In genomic region chr7:88482110-88482619, GRCm38 (mm10) we compare ENCODE assay signal across 23 mouse cellular contexts. TPM values are rescaled to one million over a fixed set of nuclear protein-coding genes. Genes with fewer than 3 reads are reported as not detected.
A peak's percentile ranks its signal among the peaks of the same experiment; 100 is the strongest.
DNase-seq lines count a peak whose midpoint lies in the region; ATAC-seq and TF ChIP-seq lines count a peak whose summit lies in the region.
"Had no signal": no experiment of that assay in that cellular context is flagged by ENCODE, and none has a peak within 500 bp of the region (broad histone marks: within the 10 kb centered on the region; RNA-seq: fewer than 3 reads in every experiment).

No protein-coding gene starts in this region.

- TF ChIP-seq RAD21 in MEL (IDR thresholded peaks at IDR 0.05; ENCODE audit: low read depth, low read length): no peak

- peak; percentile 71 to 87 for TF ChIP-seq EP300 in MEL (IDR thresholded peaks at IDR 0.05; ENCODE audit: low read depth in 1 of 2, low read length in 2 of 2)

- H3K27ac ChIP-seq in liver, embryonic 13.5 days: no peak overlapping the region
- H3K27ac ChIP-seq in liver, embryonic 11.5 days (ENCODE audit: low read depth, low read length): no peak overlapping the region
- H3K27ac ChIP-seq in MEL (ENCODE audit: control insufficient read depth, low read depth, low read length): peak overlapping the region; percentile 91
- H3K27ac ChIP-seq in liver, embryonic 15.5 days (replicated peaks): no peak overlapping the region
- H3K27ac ChIP-seq: forebrain, embryonic 15.5 days; hindbrain, embryonic 15.5 days; kidney, postnatal 0 days; limb, embryonic 15.5 days; midbrain, embryonic 12.5 days had no signal

- ATAC-seq in liver, embryonic 13.5 days (ENCODE audit: low read depth): no peak
- no peak; the same call in 1 of the 2 replicates for ATAC-seq in liver, embryonic 11.5 days (replicated peaks; ENCODE audit: low FRiP score)
- ATAC-seq in liver, embryonic 15.5 days (ENCODE audit: insufficient read depth): no peak
- 0 out of 2 replicates have a peak, but pooled peaks have one; percentile 11 for ATAC-seq in monocyte, adult 5-6 weeks (replicated peaks; ENCODE audit: insufficient number of reproducible peaks, low FRiP score, low TSS enrichment, poor library complexity, severe bottlenecking)
- ATAC-seq: activated CD4-positive, CD25-positive, alpha-beta regulatory T cell, adult 4 months; forebrain, embryonic 15.5 days; intestine, embryonic 16.5 days; Patski had no signal

- H3K9ac ChIP-seq in liver, embryonic 13.5 days: no peak overlapping the region
- H3K9ac ChIP-seq in liver, embryonic 11.5 days (ENCODE audit: low read depth, low read length): no peak overlapping the region
- H3K9ac ChIP-seq in MEL (ENCODE audit: control insufficient read depth, low read depth, low read length, poor library complexity, severe bottlenecking): peak overlapping the region; percentile 67
- H3K9ac ChIP-seq in liver, embryonic 15.5 days: no peak overlapping the region
- H3K9ac ChIP-seq: forebrain, embryonic 15.5 days; heart, embryonic 12.5 days; hindbrain, embryonic 15.5 days; limb, embryonic 15.5 days; midbrain, embryonic 12.5 days had no signal

- no peaks in the 10 kb centered on the region for H3K4me1 ChIP-seq in liver, embryonic 13.5 days (replicated peaks)
- H3K4me1 ChIP-seq in liver, embryonic 11.5 days (replicated peaks; ENCODE audit: control insufficient read depth, insufficient read depth, low read length): no peaks in the 10 kb centered on the region
- peaks cover 0 to 11% of the 10 kb centered on the region in 2 experiments; a peak in 2 of 4 replicates for H3K4me1 ChIP-seq in MEL (ENCODE audit: control insufficient read depth in 1 of 2, insufficient read depth in 2 of 2, low read length in 2 of 2)
- no peaks in the 10 kb centered on the region for H3K4me1 ChIP-seq in liver, embryonic 15.5 days (replicated peaks)
- H3K4me1 ChIP-seq: forebrain, embryonic 15.5 days; heart, embryonic 12.5 days; hindbrain, embryonic 15.5 days; limb, embryonic 15.5 days; midbrain, embryonic 12.5 days had no signal

- no peak for TF ChIP-seq POLR2A in MEL (IDR thresholded peaks at IDR 0.05; ENCODE audit: control insufficient read depth in 1 of 2, insufficient read depth in 1 of 2, low read depth in 1 of 2, low read length in 2 of 2, poor library complexity in 1 of 2)

- H3K4me2 ChIP-seq in liver, embryonic 13.5 days: peak overlapping the region; percentile 29; the same call in 1 of the 2 replicates
- H3K4me2 ChIP-seq in liver, embryonic 11.5 days: no peak overlapping the region
- peak overlapping the region; percentile 27; the same call in 1 of the 2 replicates for H3K4me2 ChIP-seq in liver, embryonic 15.5 days
- H3K4me2 ChIP-seq: forebrain, embryonic 15.5 days; heart, embryonic 12.5 days; hindbrain, embryonic 15.5 days; limb, embryonic 15.5 days; midbrain, embryonic 12.5 days had no signal

- 0 out of 2 replicates have a peak overlapping the region, but pooled peaks have one; percentile 10 for H3K4me3 ChIP-seq in liver, embryonic 13.5 days (replicated peaks)
- no peak overlapping the region for H3K4me3 ChIP-seq in liver, embryonic 11.5 days (ENCODE audit: low read depth, low read length)
- H3K4me3 ChIP-seq in MEL (ENCODE audit: control insufficient read depth in 1 of 2, insufficient read depth in 1 of 2, low read depth in 2 of 2, low read length in 2 of 2): peak overlapping the region; percentile 67 to 71
- no peak overlapping the region for H3K4me3 ChIP-seq in liver, embryonic 15.5 days (replicated peaks)
- H3K4me3 ChIP-seq: erythroblast, embryonic 14.5 days; forebrain, embryonic 15.5 days; heart, embryonic 12.5 days; hindbrain, embryonic 15.5 days; limb, embryonic 15.5 days; midbrain, embryonic 12.5 days had no signal

- no peaks in the 10 kb centered on the region for H3K36me3 ChIP-seq in liver, embryonic 13.5 days
- no peaks in the 10 kb centered on the region for H3K36me3 ChIP-seq in liver, embryonic 11.5 days (ENCODE audit: control insufficient read depth, insufficient read depth, low read length)
- H3K36me3 ChIP-seq in MEL (ENCODE audit: control insufficient read depth in 1 of 2, insufficient read depth in 2 of 2, low read length in 2 of 2): peaks cover 0 to 5% of the 10 kb centered on the region in 2 experiments; a peak in 2 of 4 replicates
- H3K36me3 ChIP-seq in liver, embryonic 15.5 days (replicated peaks): no peaks in the 10 kb centered on the region
- H3K36me3 ChIP-seq: forebrain, embryonic 15.5 days; heart, embryonic 12.5 days; hindbrain, embryonic 15.5 days; limb, embryonic 15.5 days; midbrain, embryonic 12.5 days had no signal

- H3K27me3 ChIP-seq in liver, embryonic 13.5 days: no peaks in the 10 kb centered on the region
- no peaks in the 10 kb centered on the region for H3K27me3 ChIP-seq in liver, embryonic 11.5 days (replicated peaks; ENCODE audit: control insufficient read depth, insufficient read depth, low read length)
- no peaks in the 10 kb centered on the region for H3K27me3 ChIP-seq in MEL (ENCODE audit: control insufficient read depth in 1 of 2, insufficient read depth in 2 of 2, low read length in 2 of 2)
- no peaks in the 10 kb centered on the region for H3K27me3 ChIP-seq in liver, embryonic 15.5 days
- H3K27me3 ChIP-seq: forebrain, embryonic 15.5 days; heart, embryonic 12.5 days; hindbrain, embryonic 15.5 days; limb, embryonic 15.5 days; midbrain, embryonic 12.5 days; Patski had no signal

- no peak for DNase-seq in liver, embryonic 13.5 days
- DNase-seq in liver, embryonic 11.5 days (ENCODE audit: low spot score): no peak
- DNase-seq in MEL (ENCODE audit: low read depth, low spot score): peak; percentile 85
- DNase-seq in ovary, postnatal 36 days (ENCODE audit: low spot score): no peak
- DNase-seq in right cerebral cortex, postnatal 14 days: no peak
- DNase-seq in embryo, embryonic 9.5 days (ENCODE audit: extremely low spot score): no peak
- DNase-seq: adrenal gland, postnatal 36 days; cerebellum, adult 9-11 months; layer of hippocampus, postnatal 36 days; right cerebral cortex, adult 18-20 months; spleen, adult 18-20 months had no signal

- WGBS in liver, embryonic 13.5 days (ENCODE audit: insufficient replicate concordance): 27% methylated on average over 7 of the region's 7 CpGs
- WGBS in liver, embryonic 11.5 days: 64% methylated on average over 7 of the region's 7 CpGs
- WGBS in liver, embryonic 15.5 days (ENCODE audit: insufficient replicate concordance): 25% methylated on average over 7 of the region's 7 CpGs

- no peaks in the 10 kb centered on the region; the same call in 1 of the 2 replicates for H3K79me2 ChIP-seq in MEL (ENCODE audit: control insufficient read depth, insufficient read depth, low read length, poor library complexity)

- H3K9me3 ChIP-seq in liver, embryonic 13.5 days (replicated peaks): no peaks in the 10 kb centered on the region
- H3K9me3 ChIP-seq in liver, embryonic 11.5 days (ENCODE audit: control insufficient read depth, low read length): no peaks in the 10 kb centered on the region
- H3K9me3 ChIP-seq in MEL (replicated peaks; ENCODE audit: insufficient read depth, low read length): no peaks in the 10 kb centered on the region
- no peaks in the 10 kb centered on the region for H3K9me3 ChIP-seq in liver, embryonic 15.5 days (replicated peaks)
- H3K9me3 ChIP-seq: forebrain, embryonic 15.5 days; heart, embryonic 12.5 days; hindbrain, embryonic 15.5 days; limb, embryonic 15.5 days; midbrain, embryonic 12.5 days had no signal

- TF ChIP-seq CTCF in MEL (IDR thresholded peaks at IDR 0.05 in 2 of 3, conservative IDR thresholded peaks at IDR 0.05 in 1 of 3; ENCODE audit: control insufficient read depth in 1 of 3, insufficient read depth in 1 of 3, low read depth in 2 of 3, low read length in 3 of 3, poor library complexity in 1 of 3, severe bottlenecking in 1 of 3): no peak

TF ChIP-seq in MEL, 35 proteins besides CTCF, POLR2A, EP300 and RAD21:
- no peak for TF ChIP-seq KAT2A (conservative IDR thresholded peaks at IDR 0.05; ENCODE audit: low read depth, low read length)
- peak; percentile 65 for TF ChIP-seq TAL1 (IDR thresholded peaks at IDR 0.05; ENCODE audit: low read length)
- peak; percentile 93 for TF ChIP-seq ETS1 (IDR thresholded peaks at IDR 0.05; ENCODE audit: low read depth, low read length)
- TF ChIP-seq GATA1 (IDR thresholded peaks at IDR 0.05; ENCODE audit: low read depth, low read length): peak; percentile 82
- peak; percentile 88 for TF ChIP-seq MAX (IDR thresholded peaks at IDR 0.05; ENCODE audit: low read length)
- TF ChIP-seq BHLHE40 (IDR thresholded peaks at IDR 0.05; ENCODE audit: borderline replicate concordance, low read depth, low read length): peak; percentile 81
- TF ChIP-seq MXI1 (IDR thresholded peaks at IDR 0.05; ENCODE audit: low read depth, low read length): peak; percentile 74; the same call in 1 of the 2 replicates
- peak; percentile 76 for TF ChIP-seq TCF12 (IDR thresholded peaks at IDR 0.05; ENCODE audit: low read depth, low read length)
- TF ChIP-seq SIN3A (IDR thresholded peaks at IDR 0.05; ENCODE audit: low read length): peak; percentile 80
- peak; percentile 83 for TF ChIP-seq MYC (IDR thresholded peaks at IDR 0.05; ENCODE audit: low read depth, low read length)
- TF ChIP-seq MYB (IDR thresholded peaks at IDR 0.05; ENCODE audit: low read depth, low read length): 0 out of 2 replicates have a peak, but pooled peaks have one; percentile 19
- TF ChIP-seq ZNF384 (IDR thresholded peaks at IDR 0.05; ENCODE audit: low read depth, low read length): no peak
- no peak for TF ChIP-seq NELFE (IDR thresholded peaks at IDR 0.05; ENCODE audit: low read depth, low read length)
- TF ChIP-seq ZC3H11A (IDR thresholded peaks at IDR 0.05; ENCODE audit: low read depth, low read length): no peak
- no peak for TF ChIP-seq USF1 (IDR thresholded peaks at IDR 0.05; ENCODE audit: low read depth, low read length)

RNA-seq across cellular contexts. Expression of gene Rab38, which starts 52.1 kb away (rescaled TPM):
- polyA plus RNA-seq in liver, embryonic 13.5 days (2015; fragmentation: Nextera tagmentation; extraction: Ambion mirVana): 4.8 and 5.2 TPM in 2 replicates
- 5.8 and 6.4 TPM in 2 replicates for polyA plus RNA-seq in liver, embryonic 11.5 days (2014; fragmentation: Nextera tagmentation; extraction: Ambion mirVana)
- total RNA-seq in MEL (2012; rRNA removed): 11.2 and 11.4 TPM in 2 replicates
- polyA plus RNA-seq in MEL (2012; ENCODE audit: insufficient read depth in 1 of 2, insufficient read length in 2 of 2, low read depth in 1 of 2, low replicate concordance in 2 of 2, missing spikeins in 1 of 2): 10 to 100 TPM in 1 of 2 experiments, not detected in 1; 19.9 TPM
- polyA plus RNA-seq in liver, embryonic 15.5 days (2015; fragmentation: Nextera tagmentation; extraction: Ambion mirVana): 2.2 and 2.5 TPM in 2 replicates
- total RNA-seq in monocyte, adult 5-6 weeks (2017): not detected in 3 replicates
- polyA plus RNA-seq: activated CD4-positive, CD25-positive, alpha-beta regulatory T cell, adult 4 months had no signal

Comparison
In these comparisons a context has a peak if more than half of its experiments do, and no peak if none do; other contexts are left out.
1. H3K4me3 ChIP-seq: peak in liver, embryonic 13.5 days (single experiment) and MEL (2 of 2); none in liver, embryonic 11.5 days (single experiment) and liver, embryonic 15.5 days (single experiment).